Mouse (Mus musculus) heart, embryonic 13.5 days (tissue): ENCODE data around the gene Nedd4. TPM values are rescaled to one million over a fixed set of nuclear protein-coding genes. Genes with fewer than 3 reads are reported as not detected.

ENCODE experiments used
- ATAC-seq: fragments of 200-750 bp; cut with Nextera tagmentation; 2 replicates; pipeline ENCODE4 v1.8.0; 2017; ENCODE audit warnings: moderate TSS enrichment; ENCODE audit not compliant: insufficient number of reproducible peaks, low FRiP score, low TSS enrichment; ENCODE audit errors: extremely low read depth
- H3K27ac ChIP-seq: fragments of 300-500 bp; sonication (generic); replicated peaks from 2 replicates; pipeline ENCODE4 v1.5.1; 2015; ENCODE audit warnings: moderate library complexity, mild to moderate bottlenecking, inconsistent platforms
- H3K27me3 ChIP-seq: fragments of 300-500 bp; sonication (generic); replicated peaks from 2 replicates; pipeline ENCODE4 v1.6.1; 2015; ENCODE audit warnings: mild to moderate bottlenecking, inconsistent platforms
- H3K36me3 ChIP-seq: fragments of 300-500 bp; sonication (generic); 2 replicates; pipeline ENCODE4 v1.6.1; 2015; ENCODE audit warnings: mild to moderate bottlenecking, inconsistent platforms
- H3K4me1 ChIP-seq: fragments of 300-500 bp; sonication (generic); 2 replicates; pipeline ENCODE4 v1.6.1; 2015; ENCODE audit warnings: inconsistent platforms
- H3K4me2 ChIP-seq: fragments of 300-500 bp; sonication (generic); 2 replicates; pipeline ENCODE4 v1.6.1; 2015; ENCODE audit warnings: inconsistent platforms, mild to moderate bottlenecking, moderate library complexity
- H3K4me3 ChIP-seq: fragments of 300-500 bp; sonication (generic); 2 replicates; pipeline ENCODE4 v1.5.1; 2015; ENCODE audit warnings: moderate library complexity, mild to moderate bottlenecking, inconsistent platforms
- H3K9ac ChIP-seq: fragments of 300-500 bp; sonication (generic); 2 replicates; pipeline ENCODE4 v1.6.1; 2015; ENCODE audit warnings: inconsistent platforms, mild to moderate bottlenecking, moderate library complexity
- H3K9me3 ChIP-seq: fragments of 300-500 bp; sonication (generic); 2 replicates; pipeline ENCODE4 v1.6.1; 2016; ENCODE audit warnings: inconsistent platforms
- WGBS: fragments of 180-500 bp; shearing (Covaris S2); methylation state at CpG from one replicate; pipeline ENCODE4 v1.1.7; 2015; ENCODE audit warnings: mixed read lengths; 5-methylcytosine and 5-hydroxymethylcytosine counted together
- polyA plus RNA-seq: library from polyadenylated mRNA; unstranded; fragments of >200 nt; fragmentation: Nextera tagmentation; extraction: Ambion mirVana; gene quantifications from 2 replicates; pipeline ENCODE4 v1.2.1, GENCODE M21; 2015

Nedd4 gene
- polyA plus RNA-seq, 1 experiment from 2014 or later: 468 TPM

DNA sequence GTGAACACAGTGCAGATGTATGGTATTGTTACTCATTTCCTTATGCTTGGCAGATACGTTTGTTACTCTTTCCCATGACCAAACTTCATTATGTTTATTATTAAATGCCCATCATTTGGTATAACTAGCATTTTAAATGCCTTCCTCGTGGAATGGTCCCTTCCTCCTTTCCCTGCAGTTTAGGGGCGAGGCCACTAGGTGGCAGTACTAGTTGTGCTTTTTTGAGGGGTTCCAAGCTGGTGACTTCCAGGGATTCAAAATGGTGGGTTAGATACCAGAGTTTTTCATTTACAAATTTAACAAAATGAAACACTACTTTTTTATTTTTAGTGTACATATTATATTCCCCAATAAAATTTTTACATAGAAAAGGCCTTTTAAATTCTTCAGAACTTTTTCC is 71.8 kb downstream of the Nedd4 start:
- Histone ChIP-seq H3K9ac (no peak overlapping the region), H3K27me3 (no peaks in the 10 kb centered on the region), H3K4me3 (no peak overlapping the region), H3K9me3 (no peaks in the 10 kb centered on the region), H3K27ac (no peak overlapping the region), H3K36me3 (peaks cover 96% of the 10 kb centered on the region), H3K4me2 (no peak overlapping the region), H3K4me1 (peaks cover 5% of the 10 kb centered on the region; the same call in 1 of the 2 replicates)
- 41% methylated on average over 3 of the region's 3 CpGs for WGBS
- no peak for ATAC-seq

- H3K4me2 ChIP-seq: no peak overlapping the region
- H3K9ac ChIP-seq: no peak overlapping the region
- H3K27ac ChIP-seq: no peak overlapping the region
- peaks cover 100% of the 10 kb centered on the region for H3K36me3 ChIP-seq
- H3K27me3 ChIP-seq: no peaks in the 10 kb centered on the region
- H3K4me3 ChIP-seq: no peak overlapping the region
- no peaks in the 10 kb centered on the region for H3K9me3 ChIP-seq
- 60% methylated on average over 3 of the region's 3 CpGs for WGBS
- peaks cover 5% of the 10 kb centered on the region; the same call in 1 of the 2 replicates for H3K4me1 ChIP-seq
- ATAC-seq: no peak
Observed at GRCm38 (mm10) chr9:72735822-72736410, 73.8 kb downstream of the Nedd4 start.

DNA sequence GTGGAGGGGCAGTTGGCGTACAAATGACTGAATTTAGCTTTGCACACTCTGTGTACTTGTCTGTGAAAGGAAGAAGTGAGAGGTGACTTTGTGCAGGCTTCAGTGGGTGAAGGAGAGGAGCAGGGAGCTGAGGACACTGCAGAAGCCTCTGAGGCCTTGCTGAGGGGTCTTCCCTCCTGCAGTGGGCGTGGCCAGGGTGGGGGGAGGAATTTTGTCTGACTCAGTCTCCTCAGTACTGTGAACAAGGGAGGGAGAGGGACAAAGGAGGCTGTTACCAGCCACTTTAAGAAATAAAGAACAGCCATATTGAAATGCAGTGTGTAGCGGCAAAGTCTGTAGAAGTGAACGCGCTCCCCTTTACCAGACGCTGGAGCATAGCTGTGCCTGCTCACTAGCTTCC is 79.1 kb downstream of the Nedd4 start:
- H3K27ac ChIP-seq: no peak overlapping the region
- no peaks in the 10 kb centered on the region for H3K9me3 ChIP-seq
- no peaks in the 10 kb centered on the region for H3K27me3 ChIP-seq
- H3K4me3 ChIP-seq: no peak overlapping the region
- no peak overlapping the region for H3K9ac ChIP-seq
- peaks cover 100% of the 10 kb centered on the region for H3K36me3 ChIP-seq
- WGBS: 95% methylated on average over 6 of the region's 6 CpGs
- no peak for ATAC-seq
- H3K4me2 ChIP-seq: no peak overlapping the region
- H3K4me1 ChIP-seq: no peaks in the 10 kb centered on the region

DNA sequence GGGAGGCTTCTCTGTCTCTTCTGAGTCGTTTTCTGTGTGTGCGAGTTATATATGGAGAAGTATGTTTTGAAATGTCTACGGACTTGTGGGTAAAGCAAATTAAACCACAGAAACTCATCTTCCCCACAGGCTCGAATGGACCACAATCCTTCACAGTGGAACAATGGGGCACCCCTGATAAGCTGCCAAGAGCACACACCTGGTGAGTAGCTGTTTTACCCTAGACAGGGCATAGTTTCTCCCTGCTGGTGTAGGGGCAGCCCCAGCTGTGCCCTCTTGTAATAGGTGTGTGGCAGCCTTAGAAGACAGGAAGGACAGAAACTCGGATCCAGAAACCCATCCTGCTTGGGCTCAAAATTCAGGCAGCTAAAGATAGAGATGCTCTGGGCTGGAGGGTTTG is 84.1 kb downstream of the Nedd4 start:
- no peak overlapping the region for H3K9ac ChIP-seq
- H3K27me3 ChIP-seq: no peaks in the 10 kb centered on the region
- peaks cover 91% of the 10 kb centered on the region for H3K36me3 ChIP-seq
- WGBS: 77% methylated on average over 5 of the region's 5 CpGs
- no peak overlapping the region for H3K4me3 ChIP-seq
- no peaks in the 10 kb centered on the region for H3K9me3 ChIP-seq
- no peak for ATAC-seq
- H3K4me2 ChIP-seq: no peak overlapping the region
- no peak overlapping the region for H3K27ac ChIP-seq
- no peaks in the 10 kb centered on the region for H3K4me1 ChIP-seq

DNA sequence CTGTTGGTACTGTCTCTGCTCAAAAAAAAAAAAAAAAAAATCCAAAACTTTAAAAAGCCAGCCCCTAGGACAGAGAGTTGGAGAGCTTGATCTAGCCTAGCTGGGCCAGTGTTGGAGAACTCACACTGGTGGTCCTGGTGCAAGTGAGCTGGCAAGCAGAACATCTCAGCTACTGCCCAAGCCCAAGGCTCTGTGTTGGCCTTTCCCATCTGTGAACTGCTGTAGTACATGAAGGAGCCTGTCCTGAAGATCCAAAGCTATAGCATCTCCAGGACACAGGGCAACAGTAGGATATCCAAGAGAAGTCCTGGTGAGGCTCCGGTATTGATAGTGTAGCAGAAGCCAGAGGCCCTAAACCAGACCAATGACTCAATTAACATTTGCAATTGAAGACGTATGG is 88.1 kb downstream of the Nedd4 start:
- Histone ChIP-seq H3K4me1 (peaks cover 17% of the 10 kb centered on the region), H3K27me3 (no peaks in the 10 kb centered on the region), H3K4me3 (no peak overlapping the region), H3K36me3 (peaks cover 51% of the 10 kb centered on the region), H3K9me3 (no peaks in the 10 kb centered on the region), H3K27ac (no peak overlapping the region), H3K4me2 (no peak overlapping the region), H3K9ac (no peak overlapping the region)
- WGBS: 63% methylated on average over 2 of the region's 2 CpGs
- no peak for ATAC-seq

DNA sequence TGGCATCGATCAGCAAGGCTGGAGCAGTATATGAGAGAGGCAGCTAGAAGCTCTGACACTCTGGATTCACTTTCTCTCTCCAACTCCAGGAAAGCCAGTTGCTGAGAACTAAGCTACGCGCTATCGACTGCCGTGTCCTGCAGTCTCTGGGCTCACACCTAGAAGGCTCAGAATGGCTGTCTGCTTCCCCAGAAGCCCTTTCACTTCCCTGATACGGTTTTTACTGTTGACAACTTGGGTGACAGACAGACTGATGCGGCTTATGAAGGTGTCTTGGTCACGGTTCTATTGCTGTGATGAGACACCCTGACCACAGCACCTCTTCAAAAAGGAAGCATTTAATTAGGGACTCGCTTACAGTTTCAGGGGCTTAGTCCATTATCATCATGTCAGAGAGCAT is 90.5 kb downstream of the Nedd4 start:
- ATAC-seq: no peak
- H3K9me3 ChIP-seq: no peaks in the 10 kb centered on the region
- H3K4me3 ChIP-seq: no peak overlapping the region
- WGBS: 45% methylated on average over 9 of the region's 9 CpGs
- peaks cover 27% of the 10 kb centered on the region for H3K36me3 ChIP-seq
- no peak overlapping the region for H3K9ac ChIP-seq
- H3K4me1 ChIP-seq: peaks cover 17% of the 10 kb centered on the region
- H3K27ac ChIP-seq: no peak overlapping the region; the same call in 1 of the 2 replicates
- H3K27me3 ChIP-seq: no peaks in the 10 kb centered on the region
- H3K4me2 ChIP-seq: peak overlapping the region; percentile 9; the same call in 1 of the 2 replicates

- no peak for ATAC-seq
- peaks cover 16% of the 10 kb centered on the region for H3K36me3 ChIP-seq
- 27% methylated on average over 7 of the region's 7 CpGs for WGBS
Observed at GRCm38 (mm10) chr9:72753741-72754140, 91.6 kb downstream of the Nedd4 start.

DNA sequence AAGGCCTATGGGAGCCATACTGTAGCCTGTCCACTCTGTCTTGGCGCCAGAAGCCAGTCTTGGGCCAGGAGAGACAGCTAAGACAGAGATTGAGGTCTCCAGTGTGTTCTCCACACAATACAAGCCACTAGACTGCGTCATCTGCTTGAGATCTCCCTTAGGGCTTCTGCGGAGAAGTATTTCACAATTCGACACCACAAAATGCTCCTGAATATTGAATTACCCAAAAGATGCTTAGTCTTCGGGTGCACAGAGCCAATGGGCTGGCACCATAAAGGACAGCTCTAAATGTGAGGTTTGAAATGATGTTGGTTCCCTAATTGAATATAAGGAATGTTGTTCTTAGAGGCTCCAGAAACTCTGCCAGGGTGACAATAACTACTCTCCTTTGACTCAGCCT is 95.0 kb downstream of the Nedd4 start:
- Histone ChIP-seq H3K9ac (no peak overlapping the region), H3K36me3 (no peaks in the 10 kb centered on the region), H3K9me3 (no peaks in the 10 kb centered on the region), H3K4me3 (no peak overlapping the region), H3K27me3 (no peaks in the 10 kb centered on the region), H3K27ac (no peak overlapping the region), H3K4me1 (peaks cover 24% of the 10 kb centered on the region), H3K4me2 (no peak overlapping the region)
- WGBS: 77% methylated on average over 5 of the region's 5 CpGs
- no peak for ATAC-seq

More at GRCm38 (mm10) chr9:72753741-72754140, 91.6 kb downstream of the Nedd4 start:
- Histone ChIP-seq H3K27me3 (no peaks in the 10 kb centered on the region), H3K4me3 (no peak overlapping the region), H3K4me1 (peaks cover 23% of the 10 kb centered on the region), H3K9me3 (no peaks in the 10 kb centered on the region), H3K27ac (no peak overlapping the region), H3K4me2 (no peak overlapping the region), H3K9ac (no peak overlapping the region)

DNA sequence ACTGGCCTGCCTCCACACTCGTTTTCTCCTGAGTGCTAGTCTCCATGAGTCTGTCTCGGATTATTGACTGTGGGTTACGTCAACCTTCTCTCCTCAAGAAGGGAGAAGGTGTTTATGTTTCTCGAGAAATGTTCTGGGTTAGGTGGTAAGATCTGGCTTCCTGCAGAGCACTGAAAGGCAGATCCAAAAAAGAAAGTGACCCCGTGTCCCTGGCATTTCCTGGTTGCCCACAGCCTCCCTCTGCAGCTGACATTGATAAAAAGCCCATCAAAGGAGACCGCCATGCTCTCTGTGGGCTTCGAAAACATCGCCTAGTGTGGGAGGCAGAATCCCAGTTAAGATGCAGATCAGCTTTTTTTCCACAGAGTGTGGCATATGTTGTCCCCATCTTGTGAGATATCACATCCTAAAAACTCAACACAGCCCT is 96.6 kb downstream of the Nedd4 start:
- H3K9ac ChIP-seq: no peak overlapping the region
- WGBS: 23% methylated on average over 8 of the region's 8 CpGs
- no peaks in the 10 kb centered on the region for H3K9me3 ChIP-seq
- H3K4me3 ChIP-seq: no peak overlapping the region
- H3K4me1 ChIP-seq: peaks cover 30% of the 10 kb centered on the region
- no peaks in the 10 kb centered on the region for H3K36me3 ChIP-seq
- 0 out of 2 replicates have a peak overlapping the region, but pooled peaks have one; percentile 8 for H3K4me2 ChIP-seq
- H3K27ac ChIP-seq: no peak overlapping the region
- H3K27me3 ChIP-seq: no peaks in the 10 kb centered on the region
- no peak for ATAC-seq

- no peak overlapping the region for H3K4me3 ChIP-seq
- no peak for ATAC-seq
- 9% methylated on average over 3 of the region's 3 CpGs for WGBS
- peak overlapping the region; percentile 92 for H3K27ac ChIP-seq
- peaks cover 35% of the 10 kb centered on the region for H3K4me1 ChIP-seq
- H3K27me3 ChIP-seq: no peaks in the 10 kb centered on the region
- no peaks in the 10 kb centered on the region for H3K9me3 ChIP-seq
- 0 out of 2 replicates have a peak overlapping the region, but pooled peaks have one; percentile 52 for H3K9ac ChIP-seq
- H3K36me3 ChIP-seq: no peaks in the 10 kb centered on the region
- H3K4me2 ChIP-seq: peak overlapping the region; percentile 35
Observed at GRCm38 (mm10) chr9:72763050-72763718, 101.0 kb downstream of the Nedd4 start.

- H3K36me3 ChIP-seq: no peaks in the 10 kb centered on the region
- ATAC-seq: no peak; the same call in 1 of the 2 replicates
- peak overlapping the region; percentile 75 for H3K4me2 ChIP-seq
- 0 out of 2 replicates have a peak overlapping the region, but pooled peaks have one; percentile 13 for H3K27ac ChIP-seq
- H3K9ac ChIP-seq: peak overlapping the region; percentile 80
- no peaks in the 10 kb centered on the region for H3K9me3 ChIP-seq
- peak overlapping the region; percentile 52 for H3K4me3 ChIP-seq
- WGBS: 2% methylated on average over 17 of the region's 17 CpGs
- no peaks in the 10 kb centered on the region for H3K27me3 ChIP-seq
- H3K4me1 ChIP-seq: peaks cover 25% of the 10 kb centered on the region
Observed at GRCm38 (mm10) chr9:72766789-72767349, 104.7 kb downstream of the Nedd4 start.
